Mouse (Mus musculus): ENCODE data around the gene Arf6. TPM values are rescaled to one million over a fixed set of nuclear protein-coding genes. Genes with fewer than 3 reads are reported as not detected.
"Not testable (repeated sequence)": the region's sequence is repeated elsewhere in the genome, so short reads cannot be mapped to it uniquely, and the experiment has no call there.

The Arf6 gene
- polyA plus RNA-seq, 1 experiment from 2014 or later: 78.4 TPM

- H3K9me3 ChIP-seq (replicated peaks): no peaks in the 10 kb centered on the region
- H3K9ac ChIP-seq: peak overlapping the region; percentile 43
- H3K27me3 ChIP-seq: no peaks in the 10 kb centered on the region
- H3K4me2 ChIP-seq (replicated peaks): peak overlapping the region; percentile 58
- H3K27ac ChIP-seq (replicated peaks): peak overlapping the region; percentile 94
- WGBS: 5% methylated on average over 10 of the region's 10 CpGs
- peak overlapping the region; percentile 51 for H3K4me3 ChIP-seq (replicated peaks)
- no peak for ATAC-seq (ENCODE audit: insufficient number of reproducible peaks, low FRiP score, low TSS enrichment, low read depth)
- no peaks in the 10 kb centered on the region for H3K36me3 ChIP-seq
- H3K4me1 ChIP-seq: peaks cover 9% of the 10 kb centered on the region; the same call in 1 of the 2 replicates
Measured at GRCm38 (mm10) chr12:69361919-69362318, 10.0 kb upstream of the Arf6 start.

GRCm38 (mm10) chr12:69362388-69362787 lies 9.6 kb upstream of the Arf6 start:
- Histone ChIP-seq H3K9me3 (replicated peaks) (no peaks in the 10 kb centered on the region), H3K27ac (replicated peaks) (peak overlapping the region; percentile 94), H3K4me1 (peaks cover 9% of the 10 kb centered on the region; the same call in 1 of the 2 replicates), H3K4me3 (replicated peaks) (peak overlapping the region; percentile 51), H3K36me3 (no peaks in the 10 kb centered on the region), H3K4me2 (replicated peaks) (peak overlapping the region; percentile 58), H3K27me3 (no peaks in the 10 kb centered on the region), H3K9ac (no peak overlapping the region)
- WGBS: 55% methylated on average over 4 of the region's 4 CpGs
- ATAC-seq (ENCODE audit: insufficient number of reproducible peaks, low FRiP score, low TSS enrichment, low read depth): no peak

DNA sequence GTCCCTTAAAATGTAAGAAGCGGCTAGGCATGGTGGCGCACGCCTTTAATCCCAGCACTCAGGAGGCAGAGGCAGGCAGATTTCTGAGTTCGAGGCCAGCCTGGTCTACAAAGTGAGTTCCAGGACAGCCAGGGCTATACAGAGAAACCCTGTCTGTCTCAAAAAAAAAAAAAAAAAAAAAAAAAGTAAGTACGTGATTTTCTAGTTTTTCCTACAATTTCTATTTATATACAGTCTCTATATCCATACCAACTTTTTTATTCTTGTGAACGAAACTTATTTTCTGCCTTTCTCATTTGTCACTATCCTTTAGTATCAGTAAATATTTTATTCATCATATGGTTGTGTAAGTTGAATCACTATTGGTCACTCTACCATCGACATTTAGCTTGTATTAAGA lies 8.8 kb upstream of the Arf6 start:
- H3K4me2 ChIP-seq (replicated peaks); H3K27ac ChIP-seq (replicated peaks); H3K27me3 ChIP-seq; H3K9ac ChIP-seq; ATAC-seq (ENCODE audit: insufficient number of reproducible peaks, low FRiP score, low TSS enrichment, low read depth); H3K9me3 ChIP-seq (replicated peaks); H3K4me3 ChIP-seq (replicated peaks); H3K4me1 ChIP-seq; H3K36me3 ChIP-seq: not testable (repeated sequence)
- over 99% methylated on average over 7 of the region's 7 CpGs for WGBS

DNA sequence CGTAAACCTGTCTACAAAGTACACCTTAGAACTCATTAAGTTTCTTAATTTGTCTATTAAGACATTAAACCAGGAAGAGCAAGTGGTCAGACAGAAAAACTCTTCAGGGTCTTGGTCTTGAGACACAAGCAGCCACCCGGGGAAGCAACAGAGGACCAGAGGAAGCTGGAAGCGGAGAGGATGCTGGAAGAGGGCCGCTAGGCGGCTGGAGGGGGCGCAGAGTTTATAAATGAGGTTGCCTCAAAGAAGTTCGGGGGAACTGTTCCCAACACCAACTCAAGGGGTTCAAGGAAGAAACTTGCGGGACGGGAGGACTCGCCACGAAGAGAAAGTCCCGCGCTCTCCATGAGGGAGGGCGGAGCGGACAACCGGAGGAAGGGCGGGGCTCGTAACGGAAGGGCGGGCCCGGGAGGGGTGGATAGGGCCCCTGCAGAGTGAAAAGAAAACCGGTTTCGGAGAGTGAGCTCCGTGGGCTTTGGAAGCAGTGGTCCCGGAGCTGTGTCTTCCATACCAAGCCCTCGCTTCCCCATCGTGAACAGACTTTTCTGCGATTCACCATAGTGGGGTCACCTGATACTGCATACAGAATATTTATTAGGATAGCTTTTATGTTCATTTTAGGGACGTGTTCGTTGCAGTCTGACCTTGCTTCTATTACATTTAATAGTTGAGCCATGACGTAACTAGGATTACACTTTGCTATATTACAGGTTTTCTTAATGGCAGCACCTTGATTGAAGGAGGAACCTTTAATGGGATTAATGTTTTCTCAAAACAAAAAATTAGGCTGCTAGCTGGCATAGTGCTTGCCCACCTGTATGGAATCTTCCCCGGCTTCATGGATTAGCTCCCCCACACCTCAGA lies 7.8 kb upstream of the Arf6 start:
- Histone ChIP-seq H3K27me3 (no peaks in the 10 kb centered on the region), H3K27ac (replicated peaks) (peak overlapping the region; percentile 92), H3K4me3 (replicated peaks) (peak overlapping the region; percentile 56), H3K4me2 (replicated peaks) (peak overlapping the region; percentile 60), H3K9me3 (replicated peaks) (no peaks in the 10 kb centered on the region), H3K4me1 (peaks cover 9% of the 10 kb centered on the region; the same call in 1 of the 2 replicates), H3K9ac (peak overlapping the region; percentile 37), H3K36me3 (no peaks in the 10 kb centered on the region)
- WGBS: 4% methylated on average over 32 of the region's 32 CpGs
- no peak for ATAC-seq (ENCODE audit: insufficient number of reproducible peaks, low FRiP score, low TSS enrichment, low read depth)

- no peaks in the 10 kb centered on the region for H3K9me3 ChIP-seq (replicated peaks)
- H3K4me1 ChIP-seq: peaks cover 9% of the 10 kb centered on the region; the same call in 1 of the 2 replicates
- ATAC-seq (ENCODE audit: insufficient number of reproducible peaks, low FRiP score, low TSS enrichment, low read depth): no peak
- no peak overlapping the region for H3K9ac ChIP-seq
- H3K36me3 ChIP-seq: no peaks in the 10 kb centered on the region
- H3K4me3 ChIP-seq (replicated peaks): no peak overlapping the region
- no peak overlapping the region for H3K4me2 ChIP-seq (replicated peaks)
- 77% methylated on average over 7 of the region's 7 CpGs for WGBS
- H3K27ac ChIP-seq (replicated peaks): no peak overlapping the region
- no peaks in the 10 kb centered on the region for H3K27me3 ChIP-seq
Measured at GRCm38 (mm10) chr12:69365757-69366156, 6.2 kb upstream of the Arf6 start.

DNA sequence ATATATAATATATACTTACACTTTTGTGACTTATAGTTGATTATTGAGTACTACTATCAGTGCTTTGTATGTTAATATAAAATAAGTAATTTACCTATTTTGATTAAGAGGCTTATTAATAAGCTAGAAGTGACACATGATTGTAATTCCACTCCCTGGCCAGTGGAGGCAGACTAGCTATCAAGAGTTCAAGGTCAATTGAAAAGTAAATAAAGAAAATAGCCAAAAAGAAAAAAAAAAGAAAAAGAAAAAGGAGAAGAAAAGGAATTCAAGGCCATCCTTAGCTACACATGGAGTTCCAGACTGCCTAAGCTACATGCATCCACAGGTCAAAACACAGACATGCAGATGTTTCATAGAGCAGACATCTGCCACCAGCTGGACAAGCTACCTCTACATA lies 5.5 kb upstream of the Arf6 start:
- no peak for ATAC-seq (ENCODE audit: insufficient number of reproducible peaks, low FRiP score, low TSS enrichment, low read depth)
- H3K27me3 ChIP-seq: no peaks in the 10 kb centered on the region
- no peaks in the 10 kb centered on the region for H3K36me3 ChIP-seq
- H3K4me2 ChIP-seq (replicated peaks): no peak overlapping the region
- no peaks in the 10 kb centered on the region for H3K9me3 ChIP-seq (replicated peaks)
- H3K9ac ChIP-seq: no peak overlapping the region
- H3K4me3 ChIP-seq (replicated peaks): no peak overlapping the region
- H3K27ac ChIP-seq (replicated peaks): no peak overlapping the region
- H3K4me1 ChIP-seq: peaks cover 9% of the 10 kb centered on the region; the same call in 1 of the 2 replicates

- Histone ChIP-seq H3K27me3 (no peaks in the 10 kb centered on the region), H3K4me1 (0 out of 2 replicates have a peak, but pooled peaks cover 3% of the 10 kb centered on the region), H3K36me3 (no peaks in the 10 kb centered on the region), H3K4me2 (replicated peaks) (no peak overlapping the region), H3K9ac (no peak overlapping the region), H3K27ac (replicated peaks) (no peak overlapping the region), H3K9me3 (replicated peaks) (no peaks in the 10 kb centered on the region), H3K4me3 (replicated peaks) (no peak overlapping the region)
- ATAC-seq (ENCODE audit: insufficient number of reproducible peaks, low FRiP score, low TSS enrichment, low read depth): no peak
- WGBS: 63% methylated on average over 2 of the region's 2 CpGs
Measured at GRCm38 (mm10) chr12:69367557-69367956, 4.4 kb upstream of the Arf6 start.

DNA sequence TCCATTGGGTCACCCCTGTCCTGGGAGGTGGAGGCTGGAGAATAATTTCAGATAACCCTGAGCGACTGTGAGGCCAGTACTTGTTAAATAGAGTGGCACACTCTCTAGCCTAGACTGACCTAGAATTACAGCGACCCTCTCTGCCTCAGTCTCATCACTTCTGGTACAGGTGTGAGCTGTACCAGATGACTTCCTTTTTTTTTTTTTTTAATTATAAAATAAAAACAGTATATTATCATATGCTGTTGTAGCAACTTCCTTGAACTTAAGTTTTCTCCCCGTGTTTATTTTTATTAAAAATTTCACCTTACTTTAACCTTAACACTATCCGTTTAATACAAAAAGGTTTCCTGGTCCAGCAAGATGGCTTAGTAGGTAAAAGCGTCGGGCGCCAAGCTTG lies 1.0 kb upstream of the Arf6 start:
- no peak for ATAC-seq (ENCODE audit: insufficient number of reproducible peaks, low FRiP score, low TSS enrichment, low read depth)
- H3K4me3 ChIP-seq (replicated peaks): peak overlapping the region; percentile 99
- 0 out of 2 replicates have a peak, but pooled peaks cover 4% of the 10 kb centered on the region for H3K36me3 ChIP-seq
- peak overlapping the region; percentile 79 for H3K4me2 ChIP-seq (replicated peaks)
- H3K9me3 ChIP-seq (replicated peaks): no peaks in the 10 kb centered on the region
- peak overlapping the region; percentile 100 for H3K27ac ChIP-seq (replicated peaks)
- H3K27me3 ChIP-seq: no peaks in the 10 kb centered on the region
- H3K4me1 ChIP-seq: peaks cover 10% of the 10 kb centered on the region
- peak overlapping the region; percentile 81 for H3K9ac ChIP-seq
- 15% methylated on average over 7 of the region's 7 CpGs for WGBS

GRCm38 (mm10) chr12:69371421-69371853 lies 513 bp upstream of the Arf6 start:
- H3K27ac ChIP-seq (replicated peaks): peak overlapping the region; percentile 100
- H3K27me3 ChIP-seq: no peaks in the 10 kb centered on the region
- H3K9ac ChIP-seq: peak overlapping the region; percentile 81
- 0 out of 2 replicates have a peak, but pooled peaks cover 4% of the 10 kb centered on the region for H3K36me3 ChIP-seq
- H3K4me3 ChIP-seq (replicated peaks): peak overlapping the region; percentile 99
- H3K4me1 ChIP-seq: peaks cover 10% of the 10 kb centered on the region
- H3K4me2 ChIP-seq (replicated peaks): peak overlapping the region; percentile 79
- peak; percentile 88 for ATAC-seq (ENCODE audit: insufficient number of reproducible peaks, low FRiP score, low TSS enrichment, low read depth)
- no peaks in the 10 kb centered on the region for H3K9me3 ChIP-seq (replicated peaks)
- WGBS: under 1% methylated on average over 24 of the region's 24 CpGs

DNA sequence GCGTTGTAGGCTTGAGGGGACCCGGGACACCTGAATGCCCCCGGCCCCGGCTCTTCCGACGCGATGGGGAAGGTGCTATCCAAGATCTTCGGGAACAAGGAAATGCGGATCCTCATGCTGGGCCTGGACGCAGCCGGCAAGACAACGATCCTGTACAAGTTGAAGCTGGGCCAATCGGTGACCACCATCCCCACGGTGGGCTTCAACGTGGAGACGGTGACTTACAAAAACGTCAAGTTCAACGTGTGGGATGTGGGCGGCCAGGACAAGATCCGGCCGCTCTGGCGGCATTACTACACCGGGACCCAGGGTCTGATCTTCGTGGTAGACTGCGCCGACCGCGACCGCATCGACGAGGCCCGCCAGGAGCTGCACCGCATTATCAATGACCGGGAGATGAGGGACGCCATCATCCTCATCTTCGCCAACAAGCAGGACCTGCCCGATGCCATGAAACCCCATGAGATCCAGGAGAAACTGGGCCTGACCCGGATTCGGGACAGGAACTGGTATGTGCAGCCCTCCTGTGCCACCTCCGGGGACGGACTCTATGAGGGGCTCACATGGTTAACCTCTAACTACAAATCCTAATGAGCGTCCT lies 881 bp downstream of the Arf6 start:
- H3K9ac ChIP-seq: peak overlapping the region; percentile 99
- H3K4me3 ChIP-seq (replicated peaks): peak overlapping the region; percentile 99
- H3K27ac ChIP-seq (replicated peaks): peak overlapping the region; percentile 100
- peaks cover 10% of the 10 kb centered on the region for H3K4me1 ChIP-seq
- WGBS: under 1% methylated on average over 42 of the region's 42 CpGs
- H3K27me3 ChIP-seq: no peaks in the 10 kb centered on the region
- H3K36me3 ChIP-seq: 0 out of 2 replicates have a peak, but pooled peaks cover 4% of the 10 kb centered on the region
- no peaks in the 10 kb centered on the region for H3K9me3 ChIP-seq (replicated peaks)
- no peak for ATAC-seq (ENCODE audit: insufficient number of reproducible peaks, low FRiP score, low TSS enrichment, low read depth)
- peak overlapping the region; percentile 79 for H3K4me2 ChIP-seq (replicated peaks)

Measured in embryonic facial prominence, embryonic 15.5 days (tissue).